Mouse (Mus musculus): Measurements from ENCODE around the gene Tubb2a.

Gene Tubb2a

GRCm38 (mm10) chr13:34051692-34052091, 26.1 kb downstream of the Tubb2a start:
- DNase-seq (ENCODE audit: extremely low spot score): no peak

- no peak for DNase-seq (ENCODE audit: extremely low spot score)
Observed at GRCm38 (mm10) chr13:34050479-34050878, 27.3 kb downstream of the Tubb2a start.

GRCm38 (mm10) chr13:34047526-34047925, 30.3 kb downstream of the Tubb2a start:
- no peak for DNase-seq (ENCODE audit: extremely low spot score)

- DNase-seq (ENCODE audit: extremely low spot score): peak; percentile 73
Observed at GRCm38 (mm10) chr13:34046421-34047012, 31.3 kb downstream of the Tubb2a start.

DNA sequence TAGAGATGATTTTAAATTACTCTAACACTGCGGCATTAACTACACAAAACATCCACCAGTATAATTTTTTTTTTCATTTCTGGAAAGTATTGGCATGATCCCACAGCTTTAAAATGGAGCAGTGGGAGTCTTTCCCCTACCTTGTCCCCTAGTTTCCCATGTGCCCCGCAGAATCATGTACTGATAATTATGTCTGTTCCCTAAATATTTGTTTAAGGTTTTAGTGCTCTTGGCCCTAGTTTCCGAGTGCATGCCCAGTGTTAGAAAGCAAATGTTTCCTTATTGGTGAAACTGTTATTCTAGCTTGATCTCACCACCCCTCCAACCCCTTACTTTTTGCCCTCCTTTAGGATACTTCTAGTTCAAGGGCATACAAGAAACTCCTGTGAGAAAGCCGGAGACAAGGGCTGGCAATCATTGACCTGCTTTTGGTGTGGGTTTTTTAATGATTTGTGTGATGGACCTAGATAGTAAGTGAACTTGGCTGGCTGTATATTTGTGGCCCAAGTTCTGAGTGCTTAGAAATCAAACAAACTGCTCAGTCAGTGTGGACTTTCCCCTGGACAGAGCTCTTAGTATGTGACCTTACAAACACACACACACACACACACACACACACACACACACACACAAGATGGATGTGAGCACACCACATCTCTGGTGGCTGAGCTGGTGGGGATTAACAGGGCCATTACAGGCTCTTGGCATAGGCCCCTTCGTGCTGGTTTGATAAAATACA, 32.1 kb downstream of the Tubb2a start:
- DNase-seq (ENCODE audit: extremely low spot score): no peak

DNA sequence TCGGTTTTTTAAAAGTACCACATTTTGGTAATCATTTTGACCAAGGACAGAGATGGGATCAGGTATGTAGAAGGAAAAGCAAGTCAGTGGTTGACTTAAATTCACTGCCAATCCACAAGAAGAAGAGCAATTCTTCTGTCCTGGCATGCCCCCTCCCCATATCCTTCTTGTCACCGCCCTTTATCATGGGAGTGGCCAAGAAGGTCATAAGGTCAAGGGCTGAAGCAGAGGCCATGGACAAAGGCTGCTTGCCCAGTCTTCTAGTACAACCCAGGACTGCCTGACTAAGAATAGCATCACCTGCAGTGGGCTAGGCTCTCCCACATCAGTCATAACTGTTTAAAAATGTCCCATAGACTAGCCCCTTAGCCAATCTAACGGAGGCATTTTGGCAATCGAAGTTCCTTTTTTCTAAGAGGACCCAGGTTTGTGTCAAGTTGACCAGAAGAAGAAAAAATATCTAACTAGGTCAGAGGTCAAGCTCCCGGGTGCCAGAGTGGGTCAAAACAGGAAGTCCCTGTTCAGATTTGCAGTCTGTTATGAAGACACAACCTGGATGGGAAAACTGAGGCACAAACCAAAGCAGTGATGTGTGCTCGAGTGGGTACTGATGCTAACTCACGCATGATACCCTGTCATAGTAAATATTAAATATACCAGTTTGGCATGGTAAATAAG, 34.0 kb downstream of the Tubb2a start:
- no peak for DNase-seq (ENCODE audit: extremely low spot score)

DNA sequence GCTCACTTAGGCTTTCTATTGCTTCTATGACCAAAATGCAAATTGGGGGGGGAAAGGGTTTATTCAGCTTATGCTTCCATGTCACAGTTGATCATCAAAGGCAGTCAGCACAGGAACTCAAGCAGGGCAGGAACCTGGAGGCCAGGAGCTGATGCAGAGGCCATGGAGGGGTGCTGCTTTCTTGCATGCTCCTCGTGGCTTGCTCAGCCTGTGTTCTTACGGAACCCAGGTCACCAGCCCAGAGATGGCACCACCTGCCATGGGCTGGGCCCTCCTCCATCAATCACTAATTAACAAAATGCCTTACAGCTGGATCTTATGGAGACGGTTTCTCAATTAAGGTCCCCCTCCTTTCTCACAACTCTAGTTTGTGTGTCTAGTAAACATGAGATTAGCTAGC, 37.7 kb downstream of the Tubb2a start:
- no peak for DNase-seq (ENCODE audit: extremely low spot score)

GRCm38 (mm10) chr13:34038901-34039341, 38.9 kb downstream of the Tubb2a start:
- no peak for DNase-seq (ENCODE audit: extremely low spot score)

DNA sequence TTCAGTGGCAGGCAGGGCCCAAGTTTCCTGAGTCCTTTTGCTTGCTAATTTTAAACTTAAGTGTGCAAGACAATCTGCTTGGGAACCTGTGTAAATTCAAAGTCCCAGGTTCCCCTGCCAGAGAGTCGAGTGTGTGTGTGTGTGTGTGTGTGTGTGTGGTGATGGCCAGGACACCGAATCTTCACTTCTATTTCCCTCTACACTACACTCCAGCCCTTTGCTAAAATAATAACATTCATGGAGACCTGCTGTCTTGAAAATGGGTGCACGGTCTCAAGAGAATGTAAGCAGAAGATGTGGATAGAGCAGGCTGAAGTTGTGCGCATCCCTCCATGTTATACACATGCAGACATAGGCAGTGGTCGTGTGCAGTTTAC, 39.8 kb downstream of the Tubb2a start:
- no peak for DNase-seq (ENCODE audit: extremely low spot score)

DNA sequence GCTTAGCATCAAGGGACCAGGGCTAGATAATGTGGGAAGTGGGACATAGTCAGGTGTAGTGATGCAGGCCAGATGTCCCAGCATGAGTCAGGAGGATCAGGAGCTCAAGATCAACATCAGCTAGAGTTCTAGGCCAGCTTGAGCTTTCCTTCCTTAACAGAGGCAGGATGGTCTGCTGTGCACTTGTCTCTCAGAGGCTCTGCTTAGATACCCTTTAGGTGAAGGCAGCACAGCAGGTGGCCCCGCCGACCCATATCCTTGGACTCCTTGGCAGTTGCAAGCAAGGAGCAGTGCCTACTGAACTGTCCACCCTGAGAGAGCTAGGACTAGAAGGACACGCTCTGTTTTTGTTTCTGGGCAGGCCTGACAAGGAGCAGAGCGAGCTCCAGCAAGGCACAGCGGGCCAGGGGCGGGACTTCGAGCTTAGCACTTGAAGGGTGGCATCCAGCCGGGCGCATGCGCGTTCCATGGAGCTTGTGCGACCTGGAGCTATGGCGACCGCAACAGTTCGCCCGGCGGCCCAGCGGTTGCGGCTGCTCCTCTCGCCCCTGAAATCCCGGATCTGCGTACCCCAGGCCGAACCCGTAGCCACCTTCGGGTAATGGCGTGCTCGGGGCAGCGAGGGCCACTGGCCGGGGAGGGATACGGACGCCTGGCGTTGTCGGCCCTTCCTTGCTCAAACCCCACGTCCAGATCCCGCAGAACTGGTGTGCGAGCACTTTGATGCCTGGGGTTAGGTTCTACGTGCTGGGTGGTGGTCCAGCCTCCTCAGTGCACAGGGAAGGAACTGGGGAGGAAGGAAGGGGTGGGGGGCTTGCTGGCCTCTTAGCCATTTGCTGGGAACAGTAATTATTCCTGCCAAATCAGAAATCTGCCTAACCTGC, 40.4 kb downstream of the Tubb2a start, which contains the start of gene Bphl:
TSS of gene Bphl (plus strand) at position 426 of the 884 bp plus-strand sequence.
- peak; percentile 89 for DNase-seq (ENCODE audit: extremely low spot score)

GRCm38 (mm10) chr13:34036726-34037125, 41.1 kb downstream of the Tubb2a start:
- no peak for DNase-seq (ENCODE audit: extremely low spot score)

- no peak for DNase-seq (ENCODE audit: extremely low spot score)
Observed at GRCm38 (mm10) chr13:34035424-34035823, 42.4 kb downstream of the Tubb2a start.

DNA sequence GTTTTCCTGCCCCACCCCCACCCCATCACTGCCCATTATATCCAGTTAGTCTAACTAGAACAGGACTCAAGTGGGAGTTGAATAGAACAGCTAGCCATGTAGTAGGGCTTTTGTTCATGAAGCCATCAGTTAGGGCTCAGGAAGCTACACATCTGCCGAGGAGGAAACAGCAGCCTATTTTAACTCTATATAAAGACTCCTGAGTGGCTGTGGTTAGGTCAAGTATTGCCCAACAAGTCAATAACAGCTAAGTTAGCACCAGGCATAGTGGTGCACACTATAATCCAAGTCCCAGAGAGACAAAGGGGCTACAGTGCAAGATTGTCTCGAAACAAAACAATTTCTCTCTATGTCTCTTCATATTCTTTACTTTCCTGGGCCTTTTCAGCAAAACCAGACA, 45.8 kb downstream of the Tubb2a start:
- no peak for DNase-seq (ENCODE audit: extremely low spot score)

All from embryo, embryonic 9.5 days (tissue).